Mouse (Mus musculus) B cell, adult 62 days (primary cell): ENCODE data around the gene Tefm. TPM values are rescaled to one million over a fixed set of nuclear protein-coding genes. Genes with fewer than 3 reads are reported as not detected.

Experiments used
- total RNA-seq: library from RNA; stranded (reverse); gene quantifications from 4 replicates; pipeline ENCODE4 v1.2.4, GENCODE M21; 2023

Gene Tefm
- total RNA-seq = 4.0 to 8.9 TPM (median 6.2 TPM) in 4 replicates

DNA sequence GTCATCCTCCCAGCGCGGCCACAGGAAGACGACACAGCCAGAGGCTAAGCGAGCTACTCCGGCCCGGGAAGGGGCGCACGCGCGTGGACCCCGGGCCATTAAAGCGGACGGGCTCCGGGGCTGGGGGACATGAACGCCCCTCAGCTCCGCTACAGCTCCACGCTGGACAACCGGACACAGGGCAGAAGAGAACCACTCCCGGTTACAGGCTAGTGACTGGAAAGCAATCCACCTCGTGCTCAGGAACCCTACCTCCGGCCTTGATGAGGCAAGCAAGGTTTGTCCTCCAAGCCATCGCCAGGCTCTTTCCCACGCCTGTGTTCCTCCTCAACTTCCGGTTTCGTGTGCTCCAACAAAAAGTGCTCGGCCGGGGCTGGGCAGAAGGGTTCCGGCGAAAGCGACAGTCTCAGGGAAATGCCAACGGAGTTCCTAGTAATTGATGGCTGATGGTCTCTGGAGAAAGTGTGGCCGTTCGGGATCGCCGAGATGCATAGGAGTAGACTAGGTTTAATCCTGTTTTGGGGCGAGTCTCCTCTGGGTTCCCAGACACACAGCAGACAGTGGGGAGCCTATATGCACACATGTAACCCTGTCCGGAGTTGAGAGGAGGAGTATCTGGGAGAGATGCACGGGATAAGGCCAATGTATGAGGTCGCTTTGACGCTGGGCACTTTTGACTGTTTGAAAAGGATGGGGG, at the start of gene Tefm:
TSS of gene Tefm (minus strand) at position 351 of the 697 bp plus-strand sequence.

DNA sequence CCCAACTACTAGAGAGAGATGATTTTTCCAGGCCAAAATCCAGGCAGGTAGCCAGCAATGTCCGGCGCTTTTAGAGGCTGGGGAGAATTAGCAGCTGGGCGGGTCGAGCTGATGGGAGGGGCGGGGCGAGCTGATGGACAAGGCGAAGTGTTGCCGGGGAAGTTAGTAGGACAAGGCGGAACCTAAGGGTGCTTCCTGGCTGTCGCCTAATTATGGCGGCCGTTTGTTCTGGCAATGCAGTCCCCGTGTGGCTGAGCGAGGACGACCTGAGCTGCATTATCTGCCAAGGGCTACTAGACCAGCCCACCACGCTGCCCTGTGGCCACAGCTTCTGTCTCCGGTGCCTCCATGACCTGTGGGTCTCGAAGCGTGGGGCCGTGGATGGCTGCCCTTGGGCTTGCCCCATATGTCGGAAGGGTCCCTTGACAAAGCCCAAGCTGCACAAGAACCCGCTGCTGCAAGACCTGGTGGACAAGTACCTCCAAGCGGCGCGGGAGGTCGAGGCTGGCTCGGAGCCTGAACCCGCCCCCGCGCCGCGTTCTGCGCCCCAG, 41.8 kb upstream of the Tefm start, which contains the start of gene Rnf135:
TSS of gene Rnf135 (plus strand) at position 147 of the 551 bp plus-strand sequence.

DNA sequence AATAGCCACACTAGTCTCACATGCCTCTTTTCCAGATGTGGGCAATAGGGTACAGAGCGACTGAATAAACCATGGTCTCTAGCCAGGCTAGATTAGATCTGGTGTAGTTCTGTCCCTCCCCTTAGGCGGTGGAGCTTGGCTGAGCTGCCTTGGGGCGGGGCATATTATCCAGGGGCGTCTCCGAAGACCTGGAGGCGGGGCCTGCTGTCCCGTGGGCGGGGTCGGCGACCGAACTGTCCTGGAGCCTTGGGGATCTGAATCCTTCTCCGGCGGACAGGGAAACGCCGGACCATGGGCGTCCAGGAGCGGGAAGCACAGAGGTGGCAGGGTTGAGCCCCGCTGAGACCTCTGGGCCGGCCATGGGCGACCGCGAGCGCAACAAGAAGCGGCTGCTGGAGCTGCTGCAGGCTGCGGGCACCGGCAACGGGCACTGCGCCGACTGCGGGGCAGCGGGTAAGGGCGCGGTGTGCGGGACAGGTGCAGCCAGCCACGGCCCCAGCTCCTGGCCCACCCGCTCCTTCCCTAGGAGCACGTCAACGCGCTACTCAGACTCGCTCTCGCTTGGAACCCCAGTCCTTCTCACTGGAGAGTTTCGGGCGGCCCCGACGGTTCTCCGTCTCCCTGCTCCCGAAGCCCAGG, 12.0 kb upstream of the Tefm start, which contains the start of gene Adap2:
TSS of gene Adap2 (plus strand) at position 249 of the 639 bp plus-strand sequence.

DNA sequence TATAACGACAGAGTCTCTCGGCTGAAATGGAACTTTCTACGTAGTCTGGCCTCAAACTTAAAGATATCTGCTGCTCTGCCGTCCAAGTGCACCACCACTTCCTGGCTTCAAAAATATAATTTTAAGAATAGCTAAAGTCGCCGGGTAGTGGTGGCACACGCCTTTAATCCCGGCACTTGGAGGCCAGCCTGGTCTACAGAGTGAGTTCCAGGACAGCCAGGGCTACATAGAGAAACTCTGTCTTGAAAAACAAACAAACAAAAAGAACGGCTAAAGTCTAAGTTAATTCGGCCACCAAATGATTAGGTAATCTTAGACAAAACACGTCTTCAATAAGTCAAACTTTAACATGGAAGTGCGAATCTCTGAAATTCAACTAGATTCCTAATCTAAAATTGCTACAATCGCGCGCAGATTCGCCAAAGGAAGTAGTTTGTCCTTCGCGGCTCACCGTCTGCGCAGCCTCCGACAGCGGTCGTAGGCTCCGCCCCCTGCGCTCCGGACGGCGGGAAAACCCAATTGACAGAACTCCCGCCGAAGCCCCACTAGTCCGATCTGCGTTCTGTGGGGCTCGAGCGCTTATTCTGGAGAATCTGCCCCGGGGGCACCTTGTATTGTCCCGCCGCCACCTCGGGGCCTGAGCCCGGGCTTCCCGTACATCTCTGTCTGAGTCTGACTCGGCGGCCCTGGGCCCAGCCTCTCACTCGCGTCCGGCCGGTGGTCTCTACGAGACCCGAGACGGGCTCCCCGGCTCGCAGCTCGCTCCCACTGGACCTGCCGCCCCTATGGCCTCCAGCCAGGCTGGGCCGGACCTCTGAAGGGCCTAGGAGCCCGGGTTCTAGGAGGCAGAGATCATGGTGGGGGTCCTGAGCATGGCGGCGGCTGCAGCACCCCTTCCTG, 52.8 kb downstream of the Tefm start, which contains the start of gene Atad5:
TSS of gene Atad5 (plus strand) at position 484 of the 900 bp plus-strand sequence.

Other genes starting within 250 kb of the Tefm start
- 27.7 to 56.8 TPM (median 31.9 TPM) in 4 replicates for gene Utp6, start 179.8 kb downstream of the Tefm start, total RNA-seq
- 83.2 to 85.5 TPM (median 84.8 TPM) in 4 replicates for gene Suz12, start 149.1 kb downstream of the Tefm start, total RNA-seq
- gene Crlf3, start 61.2 kb downstream of the Tefm start, total RNA-seq = 209 to 231 TPM (median 212 TPM) in 4 replicates
- 5.9 to 8.3 TPM (median 6.9 TPM) in 4 replicates for gene Atad5, start 52.8 kb downstream of the Tefm start, total RNA-seq
- 0.73 to 1.4 TPM (median 0.80 TPM) in 3 of 4 replicates, not detected in the other for gene Adap2, start 11.9 kb upstream of the Tefm start, total RNA-seq
- gene Rnf135, start 41.7 kb upstream of the Tefm start, total RNA-seq = 8.1 to 12.2 TPM (median 9.3 TPM) in 4 replicates
- 42.9 to 50.8 TPM (median 48.8 TPM) in 4 replicates for gene Rhot1, start 66.8 kb upstream of the Tefm start, total RNA-seq
- gene Rhbdl3, start 158.7 kb upstream of the Tefm start, total RNA-seq = 0.26 to 0.75 TPM (median 0.50 TPM) in 4 replicates
- 11.3 to 17.7 TPM (median 14.8 TPM) in 4 replicates for gene 5730455P16Rik, start 235.9 kb upstream of the Tefm start, total RNA-seq
- gene Zfp207, start 241.1 kb upstream of the Tefm start, total RNA-seq = 185 to 209 TPM (median 195 TPM) in 4 replicates